Mouse (Mus musculus) heart, embryonic 10.5 days (tissue): ENCODE measurements around the gene Gna13. TPM values are rescaled to one million over a fixed set of nuclear protein-coding genes. Genes with fewer than 3 reads are reported as not detected.

Source experiments
- DNase-seq: peaks from one replicate; pipeline ENCODE4 v3.0.0-alpha.2; 2017; ENCODE audit warnings: low spot score
- H3K27ac ChIP-seq: fragments of 300-500 bp; sonication (generic); 2 replicates; pipeline ENCODE4 v1.5.1; 2016; ENCODE audit warnings: mild to moderate bottlenecking
- H3K27me3 ChIP-seq: fragments of 300-500 bp; sonication (generic); 2 replicates; pipeline ENCODE4 v1.6.1; 2016; ENCODE audit warnings: mild to moderate bottlenecking; ENCODE audit not compliant: poor library complexity, insufficient read depth, severe bottlenecking
- H3K36me3 ChIP-seq: fragments of 300-500 bp; sonication (generic); 2 replicates; pipeline ENCODE4 v1.6.1; 2016; ENCODE audit warnings: mild to moderate bottlenecking, moderate library complexity
- H3K4me1 ChIP-seq: fragments of 300-500 bp; sonication (generic); 2 replicates; pipeline ENCODE4 v1.6.1; 2016; ENCODE audit warnings: mild to moderate bottlenecking
- H3K4me3 ChIP-seq: fragments of 300-500 bp; sonication (generic); 2 replicates; pipeline ENCODE4 v1.5.1; 2016; ENCODE audit warnings: mild to moderate bottlenecking, moderate library complexity
- H3K9me3 ChIP-seq: fragments of 300-500 bp; sonication (generic); 2 replicates; pipeline ENCODE4 v1.6.1; 2016; ENCODE audit warnings: mild to moderate bottlenecking, moderate library complexity
- WGBS: fragments of 180-500 bp; shearing (Covaris S2); methylation state at CpG from one replicate; pipeline ENCODE4 v1.1.7; 2016; 5-methylcytosine and 5-hydroxymethylcytosine counted together
- polyA plus RNA-seq: library from polyadenylated mRNA; unstranded; fragments of >200 nt; fragmentation: Nextera tagmentation; extraction: Ambion mirVana; gene quantifications from 2 replicates; pipeline ENCODE4 v1.2.1, GENCODE M21; 2016

Gene Gna13
- polyA plus RNA-seq: 20.5 and 23.4 TPM in 2 replicates

- Histone ChIP-seq H3K27me3 (no peaks in the 10 kb centered on the region; the same call in 1 of the 2 replicates), H3K27ac (peak within 1 kb of the TSS; percentile 97), H3K36me3 (peaks cover 22% of the 10 kb centered on the region), H3K4me1 (peaks cover 65% of the 10 kb centered on the region), H3K9me3 (no peaks in the 10 kb centered on the region), H3K4me3 (peak within 1 kb of the TSS; percentile 98)
- under 1% methylated on average over 57 of the region's 89 CpGs for WGBS
- DNase-seq: peak; percentile 93
Observed at GRCm38 (mm10) chr11:109362463-109363190, at the start of gene Gna13. TSS of gene Gna13 (plus strand) at chr11:109362831.

DNA sequence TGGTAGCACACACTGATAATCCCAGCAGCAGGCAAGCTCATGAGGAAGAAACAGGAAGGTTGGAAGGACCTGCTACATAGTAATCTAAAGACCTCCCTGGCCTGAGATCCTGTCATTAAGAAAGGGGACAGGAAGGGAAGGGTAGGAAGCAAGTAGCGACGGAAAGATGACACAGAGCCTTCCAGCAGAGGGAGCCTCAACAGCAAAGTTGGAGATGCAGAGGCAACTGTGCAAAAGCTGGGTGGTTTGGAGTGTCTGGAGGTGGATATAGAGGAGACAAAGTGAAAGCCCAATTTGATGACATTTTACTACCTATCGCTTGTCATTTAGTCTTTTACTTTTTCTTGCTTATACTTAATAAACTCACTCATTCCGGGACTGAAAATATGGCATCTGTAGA, 45.7 kb upstream of the Gna13 start:
- 37% methylated on average over 4 of the region's 4 CpGs for WGBS
- H3K4me1 ChIP-seq: no peaks in the 10 kb centered on the region
- H3K27me3 ChIP-seq: peaks cover 23% of the 10 kb centered on the region; the same call in 1 of the 2 replicates

DNA sequence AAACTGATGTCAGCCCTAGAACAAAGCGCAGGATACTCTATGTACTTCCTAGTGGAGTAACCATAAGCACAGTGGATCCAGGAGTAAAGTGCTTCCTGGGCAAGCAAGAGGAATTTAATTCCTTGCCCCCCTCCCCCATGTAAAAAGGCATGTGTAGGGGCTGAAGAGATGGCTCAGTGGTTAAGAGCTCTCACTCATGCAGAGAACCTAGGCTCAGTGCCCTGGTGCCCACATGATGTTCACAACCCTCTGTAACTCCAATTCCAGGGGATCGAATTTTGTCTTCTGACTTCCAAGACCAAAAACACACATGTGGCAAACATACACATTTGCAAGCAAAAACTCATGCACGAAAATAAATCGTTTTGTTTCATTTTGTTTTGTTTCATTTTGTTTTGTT, 43.2 kb upstream of the Gna13 start:
- 78% methylated on average over 4 of the region's 4 CpGs for WGBS
- Histone ChIP-seq H3K36me3 (no peaks in the 10 kb centered on the region), H3K4me1 (no peaks in the 10 kb centered on the region), H3K4me3 (no peak overlapping the region), H3K9me3 (no peaks in the 10 kb centered on the region), H3K27me3 (peaks cover 11% of the 10 kb centered on the region; the same call in 1 of the 2 replicates), H3K27ac (no peak overlapping the region)
- no peak for DNase-seq

More for the DNA sequence above, 45.7 kb upstream of the Gna13 start:
- Histone ChIP-seq H3K9me3 (no peaks in the 10 kb centered on the region), H3K4me3 (no peak overlapping the region), H3K36me3 (no peaks in the 10 kb centered on the region), H3K27ac (no peak overlapping the region)
- DNase-seq: no peak

GRCm38 (mm10) chr11:109319946-109320345, 42.7 kb upstream of the Gna13 start:
- Histone ChIP-seq H3K4me3 (no peak overlapping the region), H3K4me1 (no peaks in the 10 kb centered on the region), H3K27me3 (peaks cover 7% of the 10 kb centered on the region; the same call in 1 of the 2 replicates), H3K9me3 (no peaks in the 10 kb centered on the region), H3K36me3 (no peaks in the 10 kb centered on the region), H3K27ac (no peak overlapping the region)
- no peak for DNase-seq
- 87% methylated on average over 5 of the region's 5 CpGs for WGBS

GRCm38 (mm10) chr11:109320361-109320933, 42.2 kb upstream of the Gna13 start:
- H3K27me3 ChIP-seq: peaks cover 2% of the 10 kb centered on the region; the same call in 1 of the 2 replicates
- H3K36me3 ChIP-seq: no peaks in the 10 kb centered on the region
- no peak overlapping the region for H3K4me3 ChIP-seq
- no peaks in the 10 kb centered on the region for H3K4me1 ChIP-seq
- H3K9me3 ChIP-seq: no peaks in the 10 kb centered on the region
- 65% methylated on average over 8 of the region's 8 CpGs for WGBS
- DNase-seq: no peak
- no peak overlapping the region for H3K27ac ChIP-seq

DNA sequence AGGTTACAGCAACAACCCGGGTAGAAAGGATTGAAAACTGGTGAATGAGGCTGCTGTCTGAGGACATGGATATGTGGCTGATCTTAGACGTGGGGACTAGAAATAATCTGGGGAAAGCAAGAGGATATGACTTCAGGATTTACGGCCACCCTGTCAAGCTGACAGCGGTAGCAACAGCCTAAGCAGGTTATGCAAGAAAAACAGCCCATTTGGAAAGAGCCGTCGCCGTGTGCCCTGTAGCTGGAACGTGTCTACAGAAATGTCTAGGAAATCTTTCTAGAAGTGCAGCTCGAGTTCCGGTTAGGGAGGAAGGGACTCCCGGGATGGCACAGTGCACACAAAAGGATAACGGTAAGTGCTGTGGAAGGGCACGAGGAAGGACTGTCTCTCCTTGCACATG, 36.4 kb upstream of the Gna13 start:
- H3K27me3 ChIP-seq: 0 out of 2 replicates have a peak, but pooled peaks cover 3% of the 10 kb centered on the region
- H3K4me1 ChIP-seq: peaks cover 8% of the 10 kb centered on the region
- no peak overlapping the region for H3K4me3 ChIP-seq
- 79% methylated on average over 13 of the region's 13 CpGs for WGBS
- no peaks in the 10 kb centered on the region for H3K9me3 ChIP-seq
- no peak overlapping the region for H3K27ac ChIP-seq
- no peak for DNase-seq
- no peaks in the 10 kb centered on the region for H3K36me3 ChIP-seq

- H3K27ac ChIP-seq: no peak overlapping the region
- peaks cover 12% of the 10 kb centered on the region for H3K4me1 ChIP-seq
- H3K9me3 ChIP-seq: no peaks in the 10 kb centered on the region
- no peak overlapping the region for H3K4me3 ChIP-seq
- 41% methylated on average over 3 of the region's 3 CpGs for WGBS
- DNase-seq: no peak
- H3K27me3 ChIP-seq: 0 out of 2 replicates have a peak, but pooled peaks cover 3% of the 10 kb centered on the region
- no peaks in the 10 kb centered on the region for H3K36me3 ChIP-seq
Observed at GRCm38 (mm10) chr11:109327381-109327780, 35.2 kb upstream of the Gna13 start.

DNA sequence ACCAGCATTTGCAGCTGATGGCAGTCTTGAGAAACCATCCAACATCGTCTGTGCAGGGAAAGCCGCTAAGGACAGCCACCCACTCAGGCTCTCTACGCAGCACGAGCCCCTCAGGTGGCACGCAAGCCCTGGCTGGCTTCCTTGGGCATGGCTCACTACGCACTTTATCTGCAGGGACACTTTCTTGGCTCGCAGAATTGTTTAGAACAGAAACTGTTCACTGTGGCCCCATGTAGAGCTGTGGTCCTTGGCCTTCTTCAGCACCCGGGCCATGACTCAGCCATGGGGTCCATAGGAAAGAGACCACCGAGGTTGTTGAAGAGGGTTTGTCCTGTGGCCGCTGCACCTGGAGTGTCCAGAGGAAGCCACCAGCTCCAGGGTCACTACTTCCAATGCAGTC, 34.7 kb upstream of the Gna13 start:
- Histone ChIP-seq H3K9me3 (no peaks in the 10 kb centered on the region), H3K27ac (no peak overlapping the region), H3K4me3 (no peak overlapping the region), H3K27me3 (0 out of 2 replicates have a peak, but pooled peaks cover 3% of the 10 kb centered on the region), H3K36me3 (no peaks in the 10 kb centered on the region), H3K4me1 (peaks cover 12% of the 10 kb centered on the region)
- no peak for DNase-seq
- 79% methylated on average over 10 of the region's 10 CpGs for WGBS

GRCm38 (mm10) chr11:109329331-109329730, 33.3 kb upstream of the Gna13 start:
- WGBS: 58% methylated on average over 4 of the region's 4 CpGs
- H3K4me3 ChIP-seq: no peak overlapping the region
- no peak for DNase-seq
- 0 out of 2 replicates have a peak, but pooled peaks cover 3% of the 10 kb centered on the region for H3K27me3 ChIP-seq
- H3K27ac ChIP-seq: no peak overlapping the region
- no peaks in the 10 kb centered on the region for H3K9me3 ChIP-seq
- H3K4me1 ChIP-seq: peaks cover 12% of the 10 kb centered on the region
- H3K36me3 ChIP-seq: no peaks in the 10 kb centered on the region

GRCm38 (mm10) chr11:109330706-109331393, 31.8 kb upstream of the Gna13 start:
- no peak for DNase-seq
- 0 out of 2 replicates have a peak, but pooled peaks cover 3% of the 10 kb centered on the region for H3K27me3 ChIP-seq
- no peak overlapping the region for H3K27ac ChIP-seq
- WGBS: 34% methylated on average over 17 of the region's 17 CpGs
- H3K4me1 ChIP-seq: peaks cover 12% of the 10 kb centered on the region
- H3K4me3 ChIP-seq: peak overlapping the region; percentile 45
- H3K36me3 ChIP-seq: no peaks in the 10 kb centered on the region
- no peaks in the 10 kb centered on the region for H3K9me3 ChIP-seq

- DNase-seq: peak; percentile 95
- Histone ChIP-seq H3K27ac (no peak overlapping the region), H3K27me3 (0 out of 2 replicates have a peak, but pooled peaks cover 3% of the 10 kb centered on the region), H3K9me3 (no peaks in the 10 kb centered on the region), H3K4me1 (peaks cover 12% of the 10 kb centered on the region), H3K4me3 (peak overlapping the region; percentile 45), H3K36me3 (no peaks in the 10 kb centered on the region)
- WGBS: 4% methylated on average over 6 of the region's 6 CpGs
Observed at GRCm38 (mm10) chr11:109331424-109331824, 31.2 kb upstream of the Gna13 start.

- Histone ChIP-seq H3K27ac (no peak overlapping the region), H3K4me1 (peaks cover 12% of the 10 kb centered on the region), H3K9me3 (no peaks in the 10 kb centered on the region), H3K4me3 (no peak overlapping the region), H3K36me3 (no peaks in the 10 kb centered on the region), H3K27me3 (0 out of 2 replicates have a peak, but pooled peaks cover 3% of the 10 kb centered on the region)
- DNase-seq: no peak
- 74% methylated on average over 6 of the region's 6 CpGs for WGBS
Observed at GRCm38 (mm10) chr11:109332722-109333121, 29.9 kb upstream of the Gna13 start.

- Histone ChIP-seq H3K9me3 (no peaks in the 10 kb centered on the region), H3K27me3 (0 out of 2 replicates have a peak, but pooled peaks cover 3% of the 10 kb centered on the region), H3K36me3 (no peaks in the 10 kb centered on the region), H3K4me1 (peaks cover 8% of the 10 kb centered on the region), H3K27ac (no peak overlapping the region), H3K4me3 (no peak overlapping the region)
- no peak for DNase-seq
- WGBS: 83% methylated on average over 4 of the region's 4 CpGs
Observed at GRCm38 (mm10) chr11:109334773-109335172, 27.9 kb upstream of the Gna13 start.
